8 mouse cellular contexts compared by ENCODE assay signal in the genomic region with DNA sequence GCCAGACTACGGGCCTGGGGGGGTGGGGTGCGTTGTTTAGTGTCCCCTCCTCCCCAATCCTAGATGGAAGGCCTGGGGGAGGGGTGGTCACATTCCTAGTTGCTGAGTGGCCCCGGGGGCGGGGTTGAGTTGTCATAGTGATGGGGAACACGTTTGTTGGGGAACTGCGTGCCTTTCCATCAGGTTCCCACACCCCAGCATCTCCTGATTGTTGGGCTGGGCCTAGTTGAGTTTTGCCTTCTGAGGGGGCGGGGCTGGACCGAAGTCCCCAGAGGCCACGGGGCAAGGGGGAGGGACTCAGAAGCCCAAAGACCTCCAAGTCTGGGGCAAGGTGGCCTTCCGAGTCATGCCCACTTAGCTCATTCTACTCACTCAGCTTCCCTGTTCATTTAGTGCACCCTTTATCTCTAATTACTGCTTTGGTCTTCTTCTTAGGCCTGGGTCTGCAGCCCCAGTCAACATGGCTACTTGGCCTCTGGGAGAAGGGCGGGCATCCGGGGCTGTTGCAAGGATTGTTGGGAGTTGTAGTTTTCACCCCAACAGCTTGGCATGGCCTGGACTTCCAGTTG. TPM values are rescaled to one million over a fixed set of nuclear protein-coding genes. Genes with fewer than 3 reads are reported as not detected.
DNase-seq lines count a peak whose midpoint lies in the region; ATAC-seq and TF ChIP-seq lines count a peak whose summit lies in the region.

No protein-coding gene starts in this region.

- H3K9ac ChIP-seq in embryonic facial prominence, embryonic 12.5 days = peak overlapping the region; percentile 25; the same call in 1 of the 2 replicates
- peak overlapping the region; percentile 65 for H3K9ac ChIP-seq in heart, embryonic 11.5 days (ENCODE audit: low read depth, low read length)
- peak overlapping the region; percentile 53; the same call in 1 of the 2 replicates for H3K9ac ChIP-seq in kidney, embryonic 14.5 days (ENCODE audit: low read depth, low read length)
- H3K9ac ChIP-seq in liver, postnatal 0 days (replicated peaks) = peak overlapping the region; percentile 33
- H3K9ac ChIP-seq in neural tube, embryonic 14.5 days (replicated peaks; ENCODE audit: low read depth, low read length) = peak overlapping the region; percentile 32

- DNase-seq in 3T3-L1 (ENCODE audit: low read depth, low spot score) = peak; percentile 99
- DNase-seq in adrenal gland, adult 2 months = peak; percentile 85
- peak; percentile 88 for DNase-seq in liver, postnatal 0 days
- DNase-seq in urinary bladder, adult 2 months (ENCODE audit: low spot score) = peak; percentile 68

- no peaks in the 10 kb centered on the region for H3K9me3 ChIP-seq in embryonic facial prominence, embryonic 12.5 days
- H3K9me3 ChIP-seq in heart, embryonic 11.5 days (replicated peaks; ENCODE audit: control insufficient read depth, low read length) = no peaks in the 10 kb centered on the region
- no peaks in the 10 kb centered on the region for H3K9me3 ChIP-seq in kidney, embryonic 14.5 days (ENCODE audit: control insufficient read depth, low read length)
- no peaks in the 10 kb centered on the region for H3K9me3 ChIP-seq in liver, postnatal 0 days (ENCODE audit: low read length)
- no peaks in the 10 kb centered on the region for H3K9me3 ChIP-seq in neural tube, embryonic 14.5 days (ENCODE audit: control insufficient read depth, low read length)

- H3K27me3 ChIP-seq in embryonic facial prominence, embryonic 12.5 days = no peaks in the 10 kb centered on the region
- no peaks in the 10 kb centered on the region for H3K27me3 ChIP-seq in heart, embryonic 11.5 days (ENCODE audit: control insufficient read depth, insufficient read depth, low read length)
- no peaks in the 10 kb centered on the region for H3K27me3 ChIP-seq in kidney, embryonic 14.5 days (ENCODE audit: control insufficient read depth, insufficient read depth, low read length)
- H3K27me3 ChIP-seq in liver, postnatal 0 days (ENCODE audit: insufficient read depth, low read length) = no peaks in the 10 kb centered on the region
- H3K27me3 ChIP-seq in neural tube, embryonic 14.5 days (ENCODE audit: control insufficient read depth, insufficient read depth, low read length) = peaks cover 3% of the 10 kb centered on the region; the same call in 1 of the 2 replicates

- peak overlapping the region; percentile 93 for H3K4me2 ChIP-seq in embryonic facial prominence, embryonic 12.5 days (replicated peaks)
- H3K4me2 ChIP-seq in heart, embryonic 11.5 days = peak overlapping the region; percentile 94
- H3K4me2 ChIP-seq in kidney, embryonic 14.5 days (replicated peaks; ENCODE audit: low read depth, low read length) = peak overlapping the region; percentile 69
- H3K4me2 ChIP-seq in liver, postnatal 0 days (ENCODE audit: low read depth, low read length) = peak overlapping the region; percentile 87
- peak overlapping the region; percentile 62 for H3K4me2 ChIP-seq in neural tube, embryonic 14.5 days (ENCODE audit: low read depth, low read length)

- 4% methylated on average over 12 of the region's 12 CpGs for WGBS in embryonic facial prominence, embryonic 12.5 days
- 4% methylated on average over 12 of the region's 12 CpGs for WGBS in heart, embryonic 11.5 days (ENCODE audit: insufficient replicate concordance)
- 12% methylated on average over 12 of the region's 12 CpGs for WGBS in kidney, embryonic 14.5 days
- 17% methylated on average over 12 of the region's 12 CpGs for WGBS in liver, postnatal 0 days (ENCODE audit: insufficient replicate concordance)
- WGBS in neural tube, embryonic 14.5 days = 5% methylated on average over 12 of the region's 12 CpGs

- H3K4me1 ChIP-seq in embryonic facial prominence, embryonic 12.5 days = peaks cover 43% of the 10 kb centered on the region
- peaks cover 33% of the 10 kb centered on the region for H3K4me1 ChIP-seq in heart, embryonic 11.5 days (ENCODE audit: control insufficient read depth, insufficient read depth, low read length)
- peaks cover 31% of the 10 kb centered on the region for H3K4me1 ChIP-seq in kidney, embryonic 14.5 days (ENCODE audit: control insufficient read depth, insufficient read depth, low read length)
- H3K4me1 ChIP-seq in liver, postnatal 0 days (ENCODE audit: insufficient read depth) = peaks cover 45% of the 10 kb centered on the region
- H3K4me1 ChIP-seq in neural tube, embryonic 14.5 days (ENCODE audit: control insufficient read depth, insufficient read depth, low read length) = peaks cover 29% of the 10 kb centered on the region

- peak overlapping the region; percentile 30 for H3K4me3 ChIP-seq in embryonic facial prominence, embryonic 12.5 days
- H3K4me3 ChIP-seq in heart, embryonic 11.5 days (ENCODE audit: low read depth, low read length) = peak overlapping the region; percentile 45
- H3K4me3 ChIP-seq in kidney, embryonic 14.5 days (ENCODE audit: low read length) = peak overlapping the region; percentile 36
- H3K4me3 ChIP-seq in liver, postnatal 0 days (ENCODE audit: low read depth, low read length) = peak overlapping the region; percentile 24
- H3K4me3 ChIP-seq in neural tube, embryonic 14.5 days (ENCODE audit: low read depth, low read length) = peak overlapping the region; percentile 27

- TF ChIP-seq CTCF in liver, postnatal 0 days (IDR thresholded peaks at IDR 0.05; ENCODE audit: low read depth) = no peak

- peaks cover 26% of the 10 kb centered on the region for H3K36me3 ChIP-seq in embryonic facial prominence, embryonic 12.5 days
- H3K36me3 ChIP-seq in heart, embryonic 11.5 days (ENCODE audit: control insufficient read depth, insufficient read depth, low read length) = peaks cover 16% of the 10 kb centered on the region; the same call in 1 of the 2 replicates
- H3K36me3 ChIP-seq in kidney, embryonic 14.5 days (ENCODE audit: control insufficient read depth, insufficient read depth, low read length) = peaks cover 27% of the 10 kb centered on the region
- H3K36me3 ChIP-seq in liver, postnatal 0 days (replicated peaks; ENCODE audit: insufficient read depth, low read length) = peaks cover 32% of the 10 kb centered on the region
- peaks cover 5% of the 10 kb centered on the region; the same call in 1 of the 2 replicates for H3K36me3 ChIP-seq in neural tube, embryonic 14.5 days (ENCODE audit: control insufficient read depth, insufficient read depth, low read length)

- no peak for TF ChIP-seq EP300 in liver, postnatal 0 days (IDR thresholded peaks at IDR 0.05; ENCODE audit: low read depth)

- ATAC-seq in embryonic facial prominence, embryonic 12.5 days (ENCODE audit: insufficient number of reproducible peaks, insufficient read depth, low FRiP score, low TSS enrichment) = peak; percentile 23; the same call in 1 of the 2 replicates
- ATAC-seq in heart, embryonic 11.5 days (replicated peaks; ENCODE audit: insufficient number of reproducible peaks, low FRiP score, low TSS enrichment) = peak; percentile 18; the same call in 1 of the 2 replicates
- peak; percentile 50 for ATAC-seq in kidney, embryonic 14.5 days (ENCODE audit: low FRiP score, low TSS enrichment)
- peak; percentile 54 for ATAC-seq in liver, postnatal 0 days
- ATAC-seq in neural tube, embryonic 14.5 days (ENCODE audit: low read depth) = peak; percentile 25; the same call in 1 of the 2 replicates

- H3K27ac ChIP-seq in embryonic facial prominence, embryonic 12.5 days = peak overlapping the region; percentile 87
- H3K27ac ChIP-seq in heart, embryonic 11.5 days (ENCODE audit: low read depth, low read length) = peak overlapping the region; percentile 81
- H3K27ac ChIP-seq in kidney, embryonic 14.5 days (ENCODE audit: low read depth, low read length) = peak overlapping the region; percentile 83
- peak overlapping the region; percentile 87 for H3K27ac ChIP-seq in liver, postnatal 0 days (ENCODE audit: low read depth)
- H3K27ac ChIP-seq in neural tube, embryonic 14.5 days (ENCODE audit: low read depth, low read length) = peak overlapping the region; percentile 67

RNA-seq across cellular contexts. Expression of a gene that starts 4.5 kb away (rescaled TPM):
- 100 to 1,000 TPM; 181 to 206 TPM for total RNA-seq in adrenal gland, adult 2 months (2021)
- 54.3 and 64.8 TPM in 2 replicates for polyA plus RNA-seq in adrenal gland, adult 2 months (2012; rRNA removed)
- 246 and 270 TPM in 2 replicates for polyA plus RNA-seq in embryonic facial prominence, embryonic 12.5 days (2016; fragmentation: Nextera tagmentation; extraction: Ambion mirVana)
- 172 and 179 TPM in 2 replicates for polyA plus RNA-seq in heart, embryonic 11.5 days (2014; fragmentation: Nextera tagmentation; extraction: Ambion mirVana)
- polyA plus RNA-seq in kidney, embryonic 14.5 days (2014; fragmentation: Nextera tagmentation; extraction: Ambion mirVana) = 231 and 254 TPM in 2 replicates
- 116 and 123 TPM in 2 replicates for polyA plus RNA-seq in liver, postnatal 0 days (2015; fragmentation: Nextera tagmentation; extraction: Ambion mirVana)
- polyA plus RNA-seq in neural tube, embryonic 14.5 days (2014; fragmentation: Nextera tagmentation; extraction: Ambion mirVana) = 128 and 151 TPM in 2 replicates
- polyA plus RNA-seq in urinary bladder, adult 2 months (2012; rRNA removed) = 151 and 152 TPM in 2 replicates

RNA-seq across cellular contexts. Expression of a gene that starts 8.6 kb away (rescaled TPM):
- 100 to 1,000 TPM; 114 to 120 TPM for total RNA-seq in adrenal gland, adult 2 months (2021)
- 15.1 and 18.0 TPM in 2 replicates for polyA plus RNA-seq in adrenal gland, adult 2 months (2012; rRNA removed)
- polyA plus RNA-seq in embryonic facial prominence, embryonic 12.5 days (2016; fragmentation: Nextera tagmentation; extraction: Ambion mirVana) = 71.4 and 72.9 TPM in 2 replicates
- polyA plus RNA-seq in heart, embryonic 11.5 days (2014; fragmentation: Nextera tagmentation; extraction: Ambion mirVana) = 67.3 and 68.2 TPM in 2 replicates
- polyA plus RNA-seq in kidney, embryonic 14.5 days (2014; fragmentation: Nextera tagmentation; extraction: Ambion mirVana) = 76.7 and 81.0 TPM in 2 replicates
- 50.3 and 54.1 TPM in 2 replicates for polyA plus RNA-seq in liver, postnatal 0 days (2015; fragmentation: Nextera tagmentation; extraction: Ambion mirVana)
- polyA plus RNA-seq in neural tube, embryonic 14.5 days (2014; fragmentation: Nextera tagmentation; extraction: Ambion mirVana) = 53.5 and 58.9 TPM in 2 replicates
- 120 and 132 TPM in 2 replicates for polyA plus RNA-seq in urinary bladder, adult 2 months (2012; rRNA removed)

RNA-seq across cellular contexts. Expression of a gene that starts 19.5 kb away (rescaled TPM):
- total RNA-seq in adrenal gland, adult 2 months (2021) = 10 to 100 TPM; 16.3 to 21.4 TPM
- polyA plus RNA-seq in adrenal gland, adult 2 months (2012; rRNA removed) = 9.4 and 9.7 TPM in 2 replicates
- 75.4 and 80.1 TPM in 2 replicates for polyA plus RNA-seq in embryonic facial prominence, embryonic 12.5 days (2016; fragmentation: Nextera tagmentation; extraction: Ambion mirVana)
- polyA plus RNA-seq in heart, embryonic 11.5 days (2014; fragmentation: Nextera tagmentation; extraction: Ambion mirVana) = 25.0 and 30.2 TPM in 2 replicates
- 34.6 and 45.5 TPM in 2 replicates for polyA plus RNA-seq in kidney, embryonic 14.5 days (2014; fragmentation: Nextera tagmentation; extraction: Ambion mirVana)
- 12.3 and 13.2 TPM in 2 replicates for polyA plus RNA-seq in liver, postnatal 0 days (2015; fragmentation: Nextera tagmentation; extraction: Ambion mirVana)
- polyA plus RNA-seq in neural tube, embryonic 14.5 days (2014; fragmentation: Nextera tagmentation; extraction: Ambion mirVana) = 16.1 and 23.1 TPM in 2 replicates
- 22.8 and 24.0 TPM in 2 replicates for polyA plus RNA-seq in urinary bladder, adult 2 months (2012; rRNA removed)

RNA-seq across cellular contexts. Expression of a gene that starts 19.9 kb away (rescaled TPM):
- total RNA-seq in adrenal gland, adult 2 months (2021) = 10 to 100 TPM; 13.1 to 16.3 TPM
- polyA plus RNA-seq in adrenal gland, adult 2 months (2012; rRNA removed) = 41.5 and 44.6 TPM in 2 replicates
- 23.2 and 23.8 TPM in 2 replicates for polyA plus RNA-seq in embryonic facial prominence, embryonic 12.5 days (2016; fragmentation: Nextera tagmentation; extraction: Ambion mirVana)
- 14.3 and 14.9 TPM in 2 replicates for polyA plus RNA-seq in heart, embryonic 11.5 days (2014; fragmentation: Nextera tagmentation; extraction: Ambion mirVana)
- polyA plus RNA-seq in kidney, embryonic 14.5 days (2014; fragmentation: Nextera tagmentation; extraction: Ambion mirVana) = 19.3 and 21.6 TPM in 2 replicates
- 4.3 TPM in 2 replicates for polyA plus RNA-seq in liver, postnatal 0 days (2015; fragmentation: Nextera tagmentation; extraction: Ambion mirVana)
- polyA plus RNA-seq in neural tube, embryonic 14.5 days (2014; fragmentation: Nextera tagmentation; extraction: Ambion mirVana) = 19.7 and 20.6 TPM in 2 replicates
- polyA plus RNA-seq in urinary bladder, adult 2 months (2012; rRNA removed) = 28.4 and 33.2 TPM in 2 replicates

RNA-seq across cellular contexts. Expression of a gene that starts 25.2 kb away (rescaled TPM):
- total RNA-seq in adrenal gland, adult 2 months (2021) = 10 to 100 TPM; 48.0 to 52.0 TPM
- 28.5 and 32.5 TPM in 2 replicates for polyA plus RNA-seq in adrenal gland, adult 2 months (2012; rRNA removed)
- polyA plus RNA-seq in embryonic facial prominence, embryonic 12.5 days (2016; fragmentation: Nextera tagmentation; extraction: Ambion mirVana) = 15.5 and 16.0 TPM in 2 replicates
- 14.1 and 14.5 TPM in 2 replicates for polyA plus RNA-seq in heart, embryonic 11.5 days (2014; fragmentation: Nextera tagmentation; extraction: Ambion mirVana)
- 15.6 and 16.6 TPM in 2 replicates for polyA plus RNA-seq in kidney, embryonic 14.5 days (2014; fragmentation: Nextera tagmentation; extraction: Ambion mirVana)
- 4.4 and 4.5 TPM in 2 replicates for polyA plus RNA-seq in liver, postnatal 0 days (2015; fragmentation: Nextera tagmentation; extraction: Ambion mirVana)
- polyA plus RNA-seq in neural tube, embryonic 14.5 days (2014; fragmentation: Nextera tagmentation; extraction: Ambion mirVana) = 16.0 and 16.9 TPM in 2 replicates
- polyA plus RNA-seq in urinary bladder, adult 2 months (2012; rRNA removed) = 26.2 and 30.0 TPM in 2 replicates

Comparison
In these comparisons a context has a peak if more than half of its experiments do, and no peak if none do; other contexts are left out.
1. Peak in every context shown above with its lines: DNase-seq, ATAC-seq, H3K4me3 ChIP-seq and H3K27ac ChIP-seq.